Mouse (Mus musculus) CD8-positive naive resting alpha-beta T cell, adult 2 months (primary cell): ENCODE measurements around the gene Slc29a3.
A peak's percentile ranks its signal among the peaks of the same experiment; 100 is the strongest.

Source experiments
- DNase-seq, 2 experiments: peaks; one replicate each; pipeline ENCODE4 v3.0.0; 2022; ENCODE audit warnings: low read depth in 2 of 2, low spot score in 2 of 2

The Slc29a3 gene

GRCm38 (mm10) chr10:60752040-60753020 lies at the start of gene Slc29a3:
Slc29a3 (minus strand) TSS chr10:60752794.
- DNase-seq, result peak; percentile 93 to 98

GRCm38 (mm10) chr10:60801898-60802412 lies 49.4 kb upstream of the Slc29a3 start:
- no peak for DNase-seq

GRCm38 (mm10) chr10:60801168-60801897 lies 48.7 kb upstream of the Slc29a3 start:
- DNase-seq, result no peak

DNA sequence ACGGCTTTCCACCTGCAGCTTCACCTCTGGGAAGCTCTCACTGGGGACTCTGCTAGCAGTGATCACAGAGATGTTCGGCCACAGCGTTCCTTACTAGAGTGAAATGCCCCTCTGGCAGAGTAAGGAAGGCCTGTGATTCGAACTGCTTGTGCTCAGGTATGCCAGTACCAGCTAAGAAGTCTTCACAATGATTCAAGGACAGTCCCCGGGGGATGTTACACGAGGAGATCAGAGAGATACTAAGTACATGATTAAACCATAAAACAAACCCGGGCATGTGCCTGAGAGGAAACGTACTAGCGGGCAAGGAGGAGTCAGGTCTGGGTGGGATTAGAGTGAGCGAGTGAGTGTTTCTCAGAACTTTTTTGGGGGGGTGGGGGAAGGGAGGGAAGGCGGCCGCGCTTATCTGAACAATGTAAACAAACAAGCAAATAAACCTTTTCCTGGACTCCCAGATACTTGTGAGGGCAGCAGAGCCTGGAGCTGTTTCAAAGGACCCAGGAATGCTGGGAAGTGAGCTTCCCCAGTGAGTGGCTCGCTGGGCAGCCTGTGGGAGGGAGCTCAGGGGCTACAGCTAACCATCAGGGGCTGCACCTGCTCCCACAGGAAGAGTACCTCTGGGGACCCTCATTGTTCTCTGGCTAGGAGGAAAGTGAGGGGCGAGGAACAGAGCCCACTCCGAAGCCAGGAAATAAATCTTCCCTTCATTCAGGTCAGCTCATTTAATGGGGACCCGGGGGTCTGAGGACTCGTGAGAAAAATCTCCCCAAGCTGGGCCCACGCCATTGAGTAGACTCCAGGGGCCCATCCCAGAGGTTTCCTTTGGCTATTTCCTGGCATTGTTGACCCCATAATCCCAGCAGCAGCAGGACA lies 47.9 kb upstream of the Slc29a3 start:
- no peak for DNase-seq

DNA sequence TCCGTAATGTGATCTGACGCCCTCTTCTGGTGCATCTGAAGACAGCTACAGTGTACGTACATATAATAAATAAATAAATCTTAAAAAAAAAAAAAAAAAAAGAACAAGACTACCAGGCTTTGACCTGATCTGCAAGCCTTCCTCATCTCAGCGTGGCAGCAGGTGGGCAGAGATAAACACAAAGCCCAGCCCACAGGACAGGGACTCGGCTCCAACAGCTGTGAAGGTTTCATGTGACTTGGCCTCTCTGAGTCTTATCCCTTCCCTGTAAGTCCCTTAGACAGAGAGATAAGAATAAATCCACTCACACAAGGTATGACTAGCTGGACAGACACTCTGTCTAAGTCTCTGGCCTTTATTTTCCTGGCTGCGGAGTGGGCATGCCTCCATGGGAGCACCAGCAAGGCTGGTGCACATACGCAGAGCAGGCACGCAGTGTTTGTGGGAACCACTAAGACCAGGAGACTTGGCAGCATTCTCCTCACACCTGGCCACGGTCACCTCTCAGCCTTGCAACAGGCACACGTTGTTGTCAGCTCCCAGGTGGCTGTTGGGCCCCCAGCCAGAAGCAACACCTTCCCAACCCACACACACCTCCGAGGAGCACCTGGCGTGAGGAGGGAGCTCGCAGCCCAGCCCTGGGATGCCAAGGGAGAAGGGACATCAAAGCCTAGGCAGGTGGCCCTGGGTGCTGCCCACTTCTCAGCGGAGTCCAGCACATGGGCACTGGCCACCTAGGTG lies 45.3 kb upstream of the Slc29a3 start:
- no peak for DNase-seq

DNA sequence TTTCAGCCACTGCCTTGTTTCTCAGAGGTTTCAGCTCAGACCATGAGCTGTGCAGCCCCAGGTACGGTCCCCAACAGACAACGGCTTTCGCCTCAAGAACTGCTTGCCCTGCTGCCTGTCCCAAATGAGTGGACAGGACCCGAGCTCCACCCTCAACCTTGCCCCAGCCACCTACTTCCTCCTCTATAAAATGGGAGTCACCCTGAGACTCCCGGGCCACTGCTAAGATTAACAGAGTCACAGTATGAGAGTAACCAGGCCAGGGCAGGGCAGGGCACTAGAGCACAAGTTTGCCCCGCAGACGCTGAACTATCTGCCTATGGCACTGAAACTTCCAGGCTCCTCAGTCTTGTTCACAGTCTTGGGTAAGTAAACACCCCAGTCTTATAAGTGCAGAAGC lies 43.9 kb upstream of the Slc29a3 start:
- no peak for DNase-seq

DNA sequence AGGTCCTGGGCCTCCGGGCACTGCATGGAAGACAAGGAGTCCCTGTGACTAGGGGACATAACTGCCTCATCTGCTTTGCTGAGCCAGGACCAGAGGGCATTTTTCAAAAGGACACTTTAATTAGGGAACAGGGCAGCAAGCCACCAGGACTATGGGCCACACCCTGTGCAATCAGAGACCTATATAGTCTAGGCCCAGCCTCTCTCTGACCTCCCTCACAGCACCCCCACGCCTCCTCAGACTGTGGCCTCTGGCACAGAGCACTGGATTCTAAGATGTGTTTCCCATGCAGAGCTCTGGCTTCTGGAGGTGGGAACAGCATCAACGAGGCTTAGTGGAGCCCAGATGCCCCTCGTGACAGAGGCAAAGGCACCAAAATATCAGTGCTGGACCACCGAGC lies 43.4 kb upstream of the Slc29a3 start:
- no peak for DNase-seq

- no peak for DNase-seq
Measured at GRCm38 (mm10) chr10:60794792-60795191, 42.2 kb upstream of the Slc29a3 start.

GRCm38 (mm10) chr10:60794374-60794773 lies 41.8 kb upstream of the Slc29a3 start:
- no peak for DNase-seq

DNA sequence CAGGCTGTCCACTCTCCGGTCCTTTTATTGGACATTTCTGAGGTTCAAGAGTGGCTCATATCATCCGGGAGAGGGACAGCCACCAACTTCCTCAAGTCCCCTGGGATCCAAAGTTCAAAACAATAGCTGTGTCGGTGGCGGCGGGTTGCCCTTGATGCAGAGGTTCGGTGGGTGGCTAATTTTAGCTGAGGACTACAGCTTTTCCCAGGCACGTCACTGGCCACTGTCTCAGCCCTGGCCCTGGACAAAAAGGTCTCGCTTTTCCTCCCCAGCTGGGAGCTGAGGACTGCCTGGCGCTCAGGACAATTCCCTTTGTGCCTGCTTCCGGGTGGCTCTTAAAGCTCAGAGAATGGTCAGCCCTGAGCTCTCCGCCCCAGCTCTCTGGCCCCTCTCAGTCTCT lies 40.2 kb upstream of the Slc29a3 start:
- DNase-seq, result no peak

DNA sequence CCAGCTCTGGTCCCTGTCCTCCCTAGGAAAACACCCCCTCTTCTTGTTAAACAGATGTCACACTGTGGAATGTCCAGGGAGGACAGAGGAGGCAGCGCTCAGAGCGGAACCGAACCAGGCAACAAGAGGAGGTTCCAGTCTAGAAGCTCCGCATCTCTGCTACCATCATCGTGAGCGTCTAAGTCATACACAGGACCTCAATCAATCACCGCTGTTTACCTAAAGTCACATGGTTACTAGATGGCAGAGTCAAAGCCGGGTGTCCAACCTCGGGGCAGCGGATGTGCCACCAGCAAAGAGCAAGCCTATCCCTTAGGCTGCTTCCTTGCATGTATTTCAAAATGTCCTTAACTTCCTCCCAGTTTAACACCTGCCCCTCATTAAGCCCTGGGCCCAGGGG lies 39.8 kb upstream of the Slc29a3 start:
- DNase-seq, result no peak

GRCm38 (mm10) chr10:60790912-60791311 lies 38.3 kb upstream of the Slc29a3 start:
- DNase-seq, result no peak

DNA sequence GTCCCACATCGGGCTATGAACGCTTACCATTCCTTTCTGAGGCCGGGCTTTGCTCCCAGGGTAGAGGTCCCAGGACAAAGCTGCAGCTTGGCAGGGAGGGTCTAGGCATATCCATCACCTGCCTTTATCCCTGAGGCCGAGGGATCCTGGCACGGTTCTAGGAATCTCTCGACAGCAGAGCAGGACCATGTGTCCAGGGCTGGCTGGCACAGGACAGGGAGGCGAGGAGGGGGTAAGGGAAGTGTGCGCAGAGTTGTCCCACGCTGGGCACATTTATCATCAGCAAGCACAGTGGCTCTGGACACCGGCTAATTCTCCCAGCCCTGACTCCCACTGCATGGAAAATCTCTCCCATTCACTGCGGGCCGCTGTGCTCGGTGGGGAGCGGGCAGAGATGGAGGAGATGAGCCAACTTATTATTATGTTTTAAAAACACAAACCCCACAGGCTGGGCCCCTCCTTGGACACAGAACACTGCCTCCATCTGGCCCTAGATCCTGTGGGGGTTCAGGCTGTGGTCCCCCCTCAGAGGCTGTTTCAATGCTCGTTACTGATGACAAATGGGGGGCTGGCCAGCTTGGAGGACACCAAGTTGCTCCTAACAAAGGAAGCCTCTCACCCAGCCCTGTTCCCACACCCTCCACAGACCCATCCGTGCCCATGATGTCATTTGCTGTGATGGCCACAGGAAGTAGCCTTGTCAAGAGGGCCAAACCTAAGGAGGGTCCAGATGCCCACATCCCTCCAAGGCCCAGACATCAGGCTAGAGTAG lies 34.9 kb upstream of the Slc29a3 start:
- no peak for DNase-seq

DNA sequence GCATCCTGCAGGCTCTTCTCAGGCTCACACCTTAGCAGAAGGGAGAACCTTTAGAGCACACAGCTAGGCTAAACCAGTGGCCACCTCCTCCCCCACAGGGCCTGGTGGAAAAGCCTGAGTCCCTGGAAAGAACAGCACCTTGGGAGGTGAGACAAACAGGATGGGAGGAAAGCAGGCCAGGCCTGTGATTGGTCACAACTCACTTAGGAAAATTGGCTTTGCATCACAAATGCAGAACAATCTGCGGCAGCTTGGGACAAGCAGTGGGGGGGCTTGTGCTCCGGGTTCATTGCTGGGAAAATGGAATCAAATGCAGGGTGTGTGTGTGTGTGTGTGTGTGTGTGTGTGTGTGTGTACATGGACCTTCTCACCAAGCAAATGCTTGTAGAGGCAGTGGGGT lies 31.0 kb upstream of the Slc29a3 start:
- no peak for DNase-seq

GRCm38 (mm10) chr10:60779628-60780027 lies 27.0 kb upstream of the Slc29a3 start:
- peak; percentile 42 to 51 for DNase-seq

DNA sequence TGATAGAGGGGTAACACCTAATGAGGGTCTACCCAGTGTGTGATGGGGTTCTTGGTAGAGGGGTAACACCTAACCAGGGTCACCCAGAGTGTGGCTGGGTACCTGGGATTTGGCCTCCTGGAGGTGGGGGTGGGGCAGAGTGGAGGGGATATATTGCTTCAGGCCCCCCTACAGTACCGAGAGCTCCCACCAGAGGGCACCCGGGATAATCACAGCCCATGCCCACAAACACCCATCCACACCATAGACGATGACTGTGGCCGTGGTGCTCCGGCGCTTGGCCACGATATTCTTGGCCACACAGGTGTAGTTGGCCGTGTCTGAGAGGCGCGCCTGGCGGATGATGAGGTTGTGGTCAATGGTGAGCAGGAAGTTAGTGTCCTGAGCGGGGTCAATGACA lies 25.9 kb upstream of the Slc29a3 start:
- no peak for DNase-seq

GRCm38 (mm10) chr10:60775473-60775872 lies 22.9 kb upstream of the Slc29a3 start:
- no peak for DNase-seq

DNA sequence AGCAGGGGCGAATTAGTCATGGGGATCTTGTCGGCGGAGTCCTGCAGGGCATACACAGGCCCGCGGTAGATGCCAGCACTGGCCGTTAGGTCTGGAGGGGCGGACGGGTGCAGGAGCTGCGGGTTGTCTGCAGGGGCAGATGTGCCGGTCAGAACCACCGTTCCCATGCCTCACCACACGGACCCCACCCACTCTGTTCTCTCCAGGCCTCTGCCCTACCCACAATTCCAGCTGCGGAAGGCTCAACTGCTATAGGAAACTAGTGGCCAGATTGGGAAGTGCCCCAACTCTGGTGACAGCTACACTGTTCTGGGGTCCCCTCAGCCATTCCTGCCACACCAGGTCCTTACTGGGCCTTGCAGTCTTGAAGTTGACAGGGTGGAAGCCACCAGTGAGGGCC lies 22.0 kb upstream of the Slc29a3 start:
- no peak for DNase-seq

DNA sequence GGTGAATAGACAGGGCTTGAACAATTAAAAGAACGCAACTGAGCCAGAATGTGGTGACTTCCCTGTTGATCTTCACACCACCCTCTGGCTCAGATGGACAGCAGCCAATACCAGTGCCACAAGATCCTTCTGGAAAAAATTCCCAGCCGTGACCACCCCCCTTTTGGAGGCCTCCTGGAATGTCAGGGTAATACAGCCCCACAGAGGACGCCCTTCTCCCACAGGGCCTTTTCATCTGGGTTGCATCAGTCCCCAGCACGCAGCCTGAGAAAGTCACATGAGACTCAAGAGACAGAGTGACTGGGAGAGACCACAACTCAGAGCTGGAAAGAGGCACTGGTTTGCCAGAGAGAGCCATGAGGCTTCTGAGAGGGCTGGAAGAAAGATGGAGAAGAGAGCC lies 18.3 kb upstream of the Slc29a3 start:
- no peak for DNase-seq

- DNase-seq, result no peak
Measured at GRCm38 (mm10) chr10:60768614-60769013, 16.0 kb upstream of the Slc29a3 start.
